Mouse (Mus musculus): ENCODE measurements around the gene Trim14. TPM values are rescaled to one million over a fixed set of nuclear protein-coding genes. Genes with fewer than 3 reads are reported as not detected.

Gene Trim14
- total and polyA plus RNA-seq, 2 experiments from 2014 or later = 0.46 to 10.9 TPM

DNA sequence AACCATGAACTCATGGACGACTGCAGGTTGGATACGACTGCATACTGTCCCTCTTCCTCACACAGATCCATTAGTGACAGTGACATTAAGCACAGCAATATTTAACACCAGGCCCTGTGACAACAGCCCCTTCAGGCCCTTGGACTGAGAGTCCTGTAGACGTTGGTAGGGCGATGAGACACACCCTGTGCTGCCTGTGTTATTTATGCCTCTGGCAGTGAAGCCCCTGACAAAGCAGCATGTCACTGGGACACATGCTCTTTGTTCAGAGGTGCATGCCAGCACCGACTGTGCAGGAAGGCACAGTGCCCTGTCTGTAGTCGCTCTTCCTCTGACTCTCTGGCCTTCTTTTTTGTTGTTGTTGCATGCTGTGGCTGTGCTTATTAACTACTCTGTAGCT, 87.1 kb downstream of the Trim14 start:
- 28% methylated on average over 6 of the region's 6 CpGs for WGBS

DNA sequence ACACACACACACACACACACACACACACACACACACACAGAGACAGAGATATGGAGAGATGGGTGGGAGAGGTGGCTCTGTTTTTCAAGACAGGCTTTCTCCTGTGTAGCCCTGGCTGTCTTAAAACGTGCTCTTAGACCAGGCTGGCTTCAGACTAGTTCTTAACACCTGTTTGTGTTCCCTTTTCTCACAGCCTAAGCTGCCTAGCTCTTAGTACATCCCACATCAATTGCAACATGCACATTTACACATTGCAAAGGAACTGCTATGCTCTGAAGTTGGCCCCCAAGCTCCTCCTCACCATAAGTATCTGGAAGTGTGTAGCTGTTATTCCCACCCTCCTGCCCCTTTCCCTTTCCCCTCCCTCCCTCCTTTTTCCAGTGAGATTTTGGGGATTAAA, 88.5 kb downstream of the Trim14 start:
- ATAC-seq (ENCODE audit: insufficient read depth, low read depth) = no peak

More for the DNA sequence above, 87.1 kb downstream of the Trim14 start:
- no peak overlapping the region for H3K9ac ChIP-seq (replicated peaks; ENCODE audit: low read depth, low read length)
- H3K9me3 ChIP-seq (replicated peaks; ENCODE audit: control insufficient read depth, low read length) = no peaks in the 10 kb centered on the region
- DNase-seq (ENCODE audit: low spot score) (no peak), ATAC-seq (ENCODE audit: insufficient read depth, low read depth) (no peak)
- TF ChIP-seq CTCF (IDR thresholded peaks at IDR 0.05; ENCODE audit: low read depth) = no peak
- no peak for TF ChIP-seq EP300 (IDR thresholded peaks at IDR 0.05; ENCODE audit: low read depth)
- peak overlapping the region; percentile 20; the same call in 1 of the 2 replicates for H3K27ac ChIP-seq (ENCODE audit: low read depth)
- no peak overlapping the region for H3K4me2 ChIP-seq (ENCODE audit: low read depth, low read length)
- no peak overlapping the region for H3K4me3 ChIP-seq (ENCODE audit: low read depth, low read length)
- H3K36me3 ChIP-seq (replicated peaks; ENCODE audit: control insufficient read depth, insufficient read depth, low read length) = no peaks in the 10 kb centered on the region
- no peaks in the 10 kb centered on the region for H3K27me3 ChIP-seq (ENCODE audit: control insufficient read depth, insufficient read depth, low read length)
- H3K4me1 ChIP-seq (ENCODE audit: control insufficient read depth, insufficient read depth) = peaks cover 21% of the 10 kb centered on the region

GRCm38 (mm10) chr4:46445237-46445945, 90.5 kb downstream of the Trim14 start:
- Histone ChIP-seq H3K4me2 (ENCODE audit: low read depth, low read length) (no peak overlapping the region), H3K9me3 (replicated peaks; ENCODE audit: control insufficient read depth, low read length) (no peaks in the 10 kb centered on the region), H3K27me3 (ENCODE audit: control insufficient read depth, insufficient read depth, low read length) (no peaks in the 10 kb centered on the region), H3K4me1 (ENCODE audit: control insufficient read depth, insufficient read depth) (peaks cover 8% of the 10 kb centered on the region), H3K9ac (replicated peaks; ENCODE audit: low read depth, low read length) (no peak overlapping the region), H3K27ac (ENCODE audit: low read depth) (no peak overlapping the region), H3K36me3 (replicated peaks; ENCODE audit: control insufficient read depth, insufficient read depth, low read length) (no peaks in the 10 kb centered on the region), H3K4me3 (ENCODE audit: low read depth, low read length) (no peak overlapping the region)
- no peak for DNase-seq (ENCODE audit: low spot score)
- no peak for ATAC-seq (ENCODE audit: insufficient read depth, low read depth)
- TF ChIP-seq CTCF (IDR thresholded peaks at IDR 0.05; ENCODE audit: low read depth) (no peak), EP300 (IDR thresholded peaks at IDR 0.05; ENCODE audit: low read depth) (no peak)
- 40% methylated on average over 9 of the region's 9 CpGs for WGBS

More for the DNA sequence above, 88.5 kb downstream of the Trim14 start:
- no peak overlapping the region for H3K4me3 ChIP-seq (ENCODE audit: low read depth, low read length)
- no peak overlapping the region for H3K9ac ChIP-seq (replicated peaks; ENCODE audit: low read depth, low read length)
- H3K36me3 ChIP-seq (replicated peaks; ENCODE audit: control insufficient read depth, insufficient read depth, low read length) = no peaks in the 10 kb centered on the region
- no peaks in the 10 kb centered on the region for H3K9me3 ChIP-seq (replicated peaks; ENCODE audit: control insufficient read depth, low read length)
- no peak for DNase-seq (ENCODE audit: low spot score)
- TF ChIP-seq CTCF (IDR thresholded peaks at IDR 0.05; ENCODE audit: low read depth) (no peak), EP300 (IDR thresholded peaks at IDR 0.05; ENCODE audit: low read depth) (no peak)
- 68% methylated on average over 1 of the region's 1 CpGs for WGBS
- H3K27ac ChIP-seq (ENCODE audit: low read depth) = peak overlapping the region; percentile 30; the same call in 1 of the 2 replicates
- H3K27me3 ChIP-seq (ENCODE audit: control insufficient read depth, insufficient read depth, low read length) = no peaks in the 10 kb centered on the region
- H3K4me2 ChIP-seq (ENCODE audit: low read depth, low read length) = no peak overlapping the region
- H3K4me1 ChIP-seq (ENCODE audit: control insufficient read depth, insufficient read depth) = peaks cover 9% of the 10 kb centered on the region

Other genes with a start within 250 kb of the Trim14 start
- gene Foxe1, start 192.5 kb downstream of the Trim14 start, total RNA-seq (2014; rRNA removed; ENCODE audit: low replicate concordance) = 1.1 TPM in 1 of 2 replicates, not detected in the other
- gene Foxe1, start 192.5 kb downstream of the Trim14 start, polyA plus RNA-seq (2015; fragmentation: Nextera tagmentation; extraction: Ambion mirVana) = 0.05 TPM in 1 of 2 replicates, not detected in the other
- gene Trmo, start 146.7 kb downstream of the Trim14 start, total RNA-seq (2014; rRNA removed; ENCODE audit: low replicate concordance) = 3.9 and 12.1 TPM in 2 replicates
- 5.8 and 6.5 TPM in 2 replicates for gene Trmo, start 146.7 kb downstream of the Trim14 start, polyA plus RNA-seq (2015; fragmentation: Nextera tagmentation; extraction: Ambion mirVana)
- gene Hemgn, start 122.6 kb downstream of the Trim14 start, total RNA-seq (2014; rRNA removed; ENCODE audit: low replicate concordance) = 0.27 TPM in 1 of 2 replicates, not detected in the other
- 0.37 TPM in 1 of 2 replicates, not detected in the other for gene Hemgn, start 122.6 kb downstream of the Trim14 start, polyA plus RNA-seq (2015; fragmentation: Nextera tagmentation; extraction: Ambion mirVana)
- gene Anp32b, start 85.2 kb downstream of the Trim14 start, total RNA-seq (2014; rRNA removed; ENCODE audit: low replicate concordance) = 3.6 and 9.2 TPM in 2 replicates
- gene Anp32b, start 85.2 kb downstream of the Trim14 start, polyA plus RNA-seq (2015; fragmentation: Nextera tagmentation; extraction: Ambion mirVana) = 75.8 and 76.0 TPM in 2 replicates
- 54.2 and 54.6 TPM in 2 replicates for gene Nans, start 46.9 kb downstream of the Trim14 start, total RNA-seq (2014; rRNA removed; ENCODE audit: low replicate concordance)
- gene Nans, start 46.9 kb downstream of the Trim14 start, polyA plus RNA-seq (2015; fragmentation: Nextera tagmentation; extraction: Ambion mirVana) = 36.2 and 38.2 TPM in 2 replicates
- 0.70 and 1.6 TPM in 2 replicates for gene Coro2a, start 66.1 kb upstream of the Trim14 start, total RNA-seq (2014; rRNA removed; ENCODE audit: low replicate concordance)
- 0.22 and 0.26 TPM in 2 replicates for gene Coro2a, start 66.1 kb upstream of the Trim14 start, polyA plus RNA-seq (2015; fragmentation: Nextera tagmentation; extraction: Ambion mirVana)
- gene Tbc1d2, start 114.1 kb upstream of the Trim14 start, total RNA-seq (2014; rRNA removed; ENCODE audit: low replicate concordance) = 4.6 and 6.2 TPM in 2 replicates
- gene Tbc1d2, start 114.1 kb upstream of the Trim14 start, polyA plus RNA-seq (2015; fragmentation: Nextera tagmentation; extraction: Ambion mirVana) = 0.85 and 0.93 TPM in 2 replicates